Mouse (Mus musculus): ENCODE measurements at regions not wholly inside any gene's neighbourhood (a gene's known extent, or its start where the extent isn't known, plus 50 kb on each side); places are given as distances from the start of the nearest gene placed in this dataset.

DNA sequence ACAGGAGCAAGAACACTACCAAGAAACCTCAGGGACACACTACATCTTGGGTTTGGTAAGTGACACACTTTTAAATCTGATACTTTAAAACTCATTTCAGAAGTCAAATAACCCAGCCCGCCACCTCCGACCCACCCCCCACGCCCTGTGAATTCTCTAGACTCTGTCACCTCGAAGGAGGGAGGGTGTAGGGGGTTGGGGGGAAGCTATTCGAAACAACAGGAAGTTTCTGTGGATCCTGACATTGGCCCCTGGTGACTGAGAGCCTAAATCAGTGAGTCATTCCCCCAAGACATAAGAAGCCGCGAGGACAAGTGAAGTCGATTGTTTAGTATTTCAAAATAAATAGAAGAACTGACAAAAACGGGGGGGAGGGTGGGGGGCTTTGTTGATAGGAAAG, 198.7 kb upstream of the Spdye4c start:
- DNase-seq (ENCODE audit: extremely low read depth, low read depth, low spot score), result no peak

GRCm38 (mm10) chr2:128393401-128393800, 197.6 kb upstream of the Spdye4c start:
- no peak for DNase-seq (ENCODE audit: extremely low read depth, low read depth, low spot score)

DNA sequence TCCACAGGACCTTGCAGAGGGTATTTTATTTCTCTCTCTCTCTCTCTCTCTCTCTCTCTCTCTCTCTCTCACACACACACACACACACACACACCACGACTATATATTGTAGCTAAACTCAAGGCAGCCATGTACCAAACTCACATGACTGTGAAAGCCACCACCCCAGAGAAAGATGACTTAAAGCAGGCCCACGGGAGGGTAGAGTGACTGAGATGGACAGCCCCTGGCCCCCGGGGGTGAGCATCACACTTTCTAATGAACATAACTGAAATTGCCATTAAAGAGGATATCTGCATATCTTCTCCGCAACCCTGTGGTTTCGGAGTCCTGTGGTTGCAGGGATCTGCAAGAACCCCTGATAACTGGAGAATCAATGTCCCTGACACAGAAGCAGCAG, 197.1 kb upstream of the Spdye4c start:
- no peak for DNase-seq (ENCODE audit: extremely low read depth, low read depth, low spot score)

DNA sequence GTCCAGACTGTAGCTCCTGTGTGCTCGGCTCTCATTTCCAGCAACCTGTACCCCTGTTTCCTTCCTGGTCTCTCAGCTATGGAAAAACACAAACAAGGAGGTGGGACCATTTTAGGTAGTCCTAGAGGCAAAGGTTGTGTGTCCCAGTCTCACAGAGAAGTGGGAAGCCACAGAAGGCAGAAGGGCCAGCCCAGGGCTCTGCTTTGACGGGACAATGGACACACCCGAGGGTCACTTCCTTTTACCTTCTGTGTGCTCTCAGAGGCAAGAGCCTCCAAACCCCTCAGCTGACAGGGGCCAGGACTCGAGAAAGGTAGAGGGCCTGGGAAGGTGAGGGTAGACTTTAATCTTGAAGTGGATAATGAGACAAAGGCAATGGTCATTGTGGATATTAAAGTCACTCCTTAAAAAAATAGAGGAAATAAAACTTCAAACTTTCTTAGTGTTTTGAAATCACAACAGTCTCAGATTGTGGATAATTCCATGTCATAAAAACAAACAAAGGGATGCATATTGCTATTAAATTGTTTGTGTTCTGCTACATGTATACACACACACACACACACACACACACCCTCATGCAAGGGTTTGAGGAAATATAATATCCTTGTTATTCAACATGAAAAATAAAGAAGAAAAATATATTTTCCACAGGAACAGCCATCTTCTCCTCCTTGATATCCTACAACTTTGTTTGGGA, 195.6 kb upstream of the Spdye4c start:
- no peak for DNase-seq (ENCODE audit: extremely low read depth, low read depth, low spot score)

DNA sequence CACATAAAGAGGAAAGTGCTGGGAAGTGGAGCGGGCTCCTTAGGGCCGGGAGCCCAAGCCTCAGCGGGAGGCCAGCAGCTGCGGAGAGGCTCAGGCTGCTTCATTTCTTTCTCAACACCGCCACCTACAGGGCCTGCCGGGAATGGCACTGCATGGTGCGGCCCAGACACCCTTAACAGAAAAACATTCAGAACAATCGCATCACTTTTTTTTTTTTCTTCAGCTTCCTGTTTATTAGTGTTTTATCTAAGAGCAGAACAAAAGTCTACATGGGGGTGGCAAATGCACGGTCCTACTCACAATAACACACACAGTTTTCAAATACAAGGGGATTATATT, 195.0 kb upstream of the Spdye4c start:
- DNase-seq (ENCODE audit: extremely low read depth, low read depth, low spot score), result no peak

DNA sequence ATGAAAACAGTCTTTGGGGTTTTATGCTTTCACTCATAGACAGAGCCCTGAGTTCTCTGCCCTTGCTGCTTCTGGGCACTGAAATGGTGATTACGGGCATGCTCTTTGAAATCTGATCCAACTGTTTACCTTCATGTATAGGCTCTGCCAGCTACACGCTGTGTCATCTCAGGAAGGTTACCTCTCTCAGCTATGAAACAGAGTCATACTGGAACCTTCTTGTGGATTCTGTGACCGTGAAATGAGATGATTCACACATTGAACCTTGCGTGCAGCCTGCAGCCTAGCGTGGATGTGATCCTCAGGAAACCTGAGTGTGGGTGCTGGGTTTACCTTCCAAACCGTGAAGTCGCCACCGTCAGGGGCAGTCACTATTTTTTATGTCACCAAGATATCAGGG, 189.7 kb upstream of the Spdye4c start:
- DNase-seq (ENCODE audit: extremely low read depth, low read depth, low spot score), result no peak

DNA sequence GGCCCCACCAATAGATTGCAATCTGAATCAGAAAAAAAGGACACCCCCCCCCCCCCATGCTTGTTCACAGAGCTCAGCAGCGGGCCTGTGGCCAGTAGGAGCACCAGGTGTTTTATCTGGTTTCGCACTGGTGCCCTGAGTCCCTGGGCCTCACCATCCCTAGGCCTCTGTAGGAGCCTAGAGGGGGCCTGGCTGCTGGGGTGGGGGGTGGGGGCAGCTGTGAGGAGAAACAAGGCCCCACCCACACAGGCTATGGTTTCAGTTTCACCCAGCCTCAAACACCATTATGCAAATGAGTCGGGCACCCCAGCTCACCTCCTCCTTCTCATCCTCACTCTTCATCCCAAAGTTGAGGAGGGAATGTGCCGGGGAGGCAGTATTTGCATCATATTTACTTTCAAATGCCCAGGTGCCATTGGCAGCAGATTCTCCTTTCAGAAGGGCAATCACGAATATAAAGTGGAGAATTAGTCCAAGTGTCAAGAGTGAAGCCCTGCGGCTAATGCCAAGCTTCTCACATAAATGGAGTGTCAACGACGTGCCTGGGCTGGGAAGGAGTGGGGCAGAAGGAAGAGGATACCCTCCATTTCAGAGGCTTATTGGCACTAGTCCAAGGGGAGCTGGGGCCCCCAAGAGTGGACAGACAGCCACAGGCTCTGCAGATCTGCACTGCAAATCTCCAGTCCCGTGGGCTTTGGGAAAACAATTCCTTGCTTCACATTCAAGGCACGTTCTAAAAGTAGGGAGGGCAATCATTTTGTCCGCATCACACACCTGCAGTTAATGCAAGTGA, 187.7 kb upstream of the Spdye4c start:
- no peak for DNase-seq (ENCODE audit: extremely low read depth, low read depth, low spot score)

- no peak for DNase-seq (ENCODE audit: extremely low read depth, low read depth, low spot score)
These were observed 186.6 kb upstream of the Spdye4c start for GRCm38 (mm10) chr2:128404405-128404804.

GRCm38 (mm10) chr2:128407076-128407475, 183.9 kb upstream of the Spdye4c start:
- DNase-seq (ENCODE audit: extremely low read depth, low read depth, low spot score), result no peak

DNA sequence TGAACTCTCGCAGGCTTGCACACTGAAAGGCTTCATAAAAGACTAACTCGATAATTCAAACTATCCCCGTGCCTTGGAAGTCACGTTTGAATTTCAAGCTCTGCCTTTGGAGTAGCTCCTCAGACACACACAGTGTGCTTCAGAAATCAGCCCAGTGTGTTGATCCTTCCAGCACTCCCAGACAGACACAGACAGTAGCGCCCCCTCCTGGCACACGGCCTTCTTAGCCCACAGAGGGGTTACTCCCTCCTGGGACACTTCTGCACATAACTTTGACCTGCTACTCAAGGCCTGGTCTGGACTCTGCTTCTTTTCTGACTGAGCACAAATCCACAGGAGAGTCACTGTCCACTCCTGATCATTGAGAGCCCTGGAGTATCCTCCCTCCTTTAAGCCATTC, 182.3 kb upstream of the Spdye4c start:
- no peak for DNase-seq (ENCODE audit: extremely low read depth, low read depth, low spot score)

DNA sequence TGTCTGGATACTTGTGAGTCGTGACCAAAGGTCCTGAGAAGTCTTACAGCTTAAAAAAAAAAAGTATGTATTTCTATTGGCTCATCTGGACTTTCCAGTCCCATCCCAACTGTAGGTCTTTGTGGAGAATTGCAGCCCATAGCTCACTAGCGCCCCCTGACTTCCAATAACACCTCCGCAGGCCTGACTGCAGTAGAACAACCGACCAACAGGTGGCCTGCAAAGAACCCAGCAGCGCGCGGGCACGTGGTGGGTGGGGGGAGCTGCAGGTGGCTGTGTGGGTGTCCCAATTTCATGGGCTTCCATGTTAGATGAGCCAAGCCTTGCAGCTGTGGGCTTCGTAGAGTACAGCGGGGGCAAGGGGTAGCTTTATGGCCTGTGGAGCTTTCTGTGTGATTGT, 178.7 kb upstream of the Spdye4c start:
- DNase-seq (ENCODE audit: extremely low read depth, low read depth, low spot score), result no peak

DNA sequence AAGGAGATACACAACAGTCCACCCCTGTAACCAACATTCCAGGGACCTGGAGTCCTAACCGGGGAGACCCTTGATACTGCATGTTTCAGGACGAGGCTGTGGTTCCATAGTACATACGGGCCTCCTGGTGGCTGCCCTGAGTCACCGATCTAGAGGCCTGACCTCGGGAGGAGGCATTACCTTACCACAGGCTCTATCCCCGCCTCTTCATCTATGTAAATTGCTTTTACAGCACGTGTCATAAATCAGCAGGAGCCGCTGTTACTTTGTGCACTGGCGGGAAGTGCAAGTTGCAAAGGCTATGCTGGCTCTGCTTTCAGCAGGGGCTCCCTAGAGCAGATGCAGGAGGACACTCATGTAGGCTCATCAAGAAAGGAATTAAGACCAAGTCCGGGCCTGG, 178.0 kb upstream of the Spdye4c start:
- no peak for DNase-seq (ENCODE audit: extremely low read depth, low read depth, low spot score)

- DNase-seq (ENCODE audit: extremely low read depth, low read depth, low spot score), result no peak
These were observed 176.3 kb upstream of the Spdye4c start for GRCm38 (mm10) chr2:128414588-128415240.

- no peak for DNase-seq (ENCODE audit: extremely low read depth, low read depth, low spot score)
These were observed 174.6 kb upstream of the Spdye4c start for GRCm38 (mm10) chr2:128416416-128416815.

DNA sequence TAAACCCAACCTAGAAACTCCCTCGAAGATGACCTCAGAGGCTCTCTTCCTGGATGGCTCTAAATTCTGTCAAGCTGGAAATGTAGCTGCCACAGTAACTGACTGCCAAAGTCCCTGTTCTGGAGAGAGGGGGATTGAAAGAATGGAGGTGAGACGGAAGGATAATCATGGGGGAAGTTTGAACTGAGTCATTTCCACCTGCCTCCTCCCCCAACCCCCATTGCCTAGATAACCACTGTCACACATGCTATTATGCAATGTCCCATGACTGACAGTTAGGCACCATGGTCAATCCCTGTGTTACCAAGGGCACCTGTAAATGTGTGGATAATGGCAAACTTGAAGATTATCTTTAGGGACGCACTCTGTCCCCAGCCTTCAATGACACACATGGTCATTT, 172.0 kb upstream of the Spdye4c start:
- no peak for DNase-seq (ENCODE audit: extremely low read depth, low read depth, low spot score)

GRCm38 (mm10) chr2:128420406-128420805, 170.6 kb upstream of the Spdye4c start:
- DNase-seq (ENCODE audit: extremely low read depth, low read depth, low spot score), result no peak

DNA sequence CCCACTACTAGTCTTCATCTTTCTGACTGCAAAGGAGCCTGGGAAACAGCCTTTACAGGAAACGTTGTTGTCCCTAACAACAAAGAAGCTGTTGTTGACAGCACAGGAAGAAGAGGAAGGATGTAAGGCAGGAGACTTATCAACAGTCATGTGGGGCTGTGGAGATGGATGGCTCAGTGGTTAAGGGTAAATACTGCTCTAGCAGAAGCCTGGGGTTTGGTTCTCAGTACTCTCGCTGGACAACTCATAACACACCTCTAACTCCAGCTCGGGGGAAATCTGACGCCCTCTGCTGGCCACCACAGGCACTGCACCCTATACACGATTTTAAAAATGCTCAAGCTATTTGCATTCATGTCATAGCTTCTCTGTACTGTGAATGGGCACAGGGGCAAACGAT, 168.3 kb upstream of the Spdye4c start:
- DNase-seq (ENCODE audit: extremely low read depth, low read depth, low spot score), result no peak

DNA sequence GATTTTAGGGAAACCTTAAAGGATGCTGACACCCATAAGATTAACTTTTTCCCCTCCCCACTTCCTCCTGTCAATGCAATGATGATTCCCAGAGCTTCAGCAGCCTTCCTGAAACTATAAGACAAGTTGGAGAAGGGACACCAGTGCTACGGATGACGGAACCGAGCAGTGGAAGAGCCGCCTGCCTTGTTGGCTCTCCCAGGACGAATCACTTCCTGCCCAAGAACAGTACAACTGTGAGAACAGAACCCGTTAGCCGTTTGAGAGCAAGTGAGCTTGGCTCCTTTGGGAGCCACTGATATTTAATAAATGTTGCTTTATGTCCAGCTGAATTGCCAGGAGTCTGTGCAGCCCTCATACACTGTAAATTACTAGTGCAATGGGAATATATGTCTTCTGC, 166.8 kb upstream of the Spdye4c start:
- no peak for DNase-seq (ENCODE audit: extremely low read depth, low read depth, low spot score)

DNA sequence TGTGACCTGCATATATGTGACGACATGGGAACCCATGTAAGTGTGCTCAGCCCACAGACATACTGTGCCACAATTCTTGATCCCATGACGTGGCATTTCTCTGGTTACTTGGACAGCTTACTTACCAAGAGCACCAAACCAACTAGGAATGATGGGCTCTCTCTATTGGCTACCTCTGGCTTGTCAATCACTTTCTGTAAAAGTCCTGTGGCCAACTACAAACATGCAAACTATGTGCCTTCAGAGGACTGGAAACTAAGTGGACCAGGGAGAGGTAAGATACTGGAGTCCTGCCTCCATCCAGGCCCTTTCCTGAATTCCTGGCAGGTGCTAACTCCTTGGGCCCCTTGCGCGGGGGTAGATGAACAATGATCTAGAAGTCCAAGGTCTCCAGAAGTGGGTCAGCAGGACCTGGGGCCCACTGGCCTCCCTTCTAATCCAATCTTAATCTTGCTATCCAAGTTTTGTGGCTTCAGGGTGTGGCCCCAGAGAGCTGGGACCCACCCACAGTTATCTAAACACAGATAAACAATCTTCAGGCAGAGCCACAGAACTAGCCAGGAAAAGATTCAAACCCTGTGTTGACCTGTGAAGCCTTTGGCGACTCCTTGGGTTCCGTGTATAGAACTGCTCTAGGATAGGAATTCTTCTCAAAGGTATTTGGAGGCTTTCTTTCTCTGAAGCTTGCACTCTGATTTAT, 163.7 kb upstream of the Spdye4c start:
- DNase-seq (ENCODE audit: extremely low read depth, low read depth, low spot score), result no peak

DNA sequence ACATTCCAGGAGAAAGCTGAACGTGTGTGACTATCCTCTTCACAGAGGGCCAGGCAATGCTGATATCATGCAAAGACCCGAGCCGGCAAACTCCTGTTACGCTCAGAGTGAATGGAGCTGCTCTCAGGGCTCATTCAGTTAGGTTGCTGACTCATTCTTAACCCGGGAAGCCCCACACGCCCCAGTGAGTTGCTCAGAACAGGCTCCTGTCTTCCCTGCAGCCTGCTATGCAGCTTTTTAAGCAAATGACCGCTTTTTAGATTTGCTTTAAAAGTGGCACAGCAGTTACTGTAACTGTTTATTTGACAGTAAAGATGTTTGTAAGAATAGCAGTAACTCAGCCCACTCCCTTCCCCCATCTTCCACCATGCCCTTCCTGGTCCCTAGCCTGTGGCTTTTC, 162.9 kb upstream of the Spdye4c start:
- DNase-seq (ENCODE audit: extremely low read depth, low read depth, low spot score), result no peak

All from fat pad, adult 2 months (tissue).